Mouse (Mus musculus): ENCODE measurements around the gene Mov10. TPM values are rescaled to one million over a fixed set of nuclear protein-coding genes. Genes with fewer than 3 reads are reported as not detected.
A peak's percentile ranks its signal among the peaks of the same experiment; 100 is the strongest.
"Not testable (repeated sequence)": the region's sequence is repeated elsewhere in the genome, so short reads cannot be mapped to it uniquely, and the experiment has no call there.

Gene Mov10
- polyA plus RNA-seq, 1 experiment from 2014 or later, result 94.5 TPM

DNA sequence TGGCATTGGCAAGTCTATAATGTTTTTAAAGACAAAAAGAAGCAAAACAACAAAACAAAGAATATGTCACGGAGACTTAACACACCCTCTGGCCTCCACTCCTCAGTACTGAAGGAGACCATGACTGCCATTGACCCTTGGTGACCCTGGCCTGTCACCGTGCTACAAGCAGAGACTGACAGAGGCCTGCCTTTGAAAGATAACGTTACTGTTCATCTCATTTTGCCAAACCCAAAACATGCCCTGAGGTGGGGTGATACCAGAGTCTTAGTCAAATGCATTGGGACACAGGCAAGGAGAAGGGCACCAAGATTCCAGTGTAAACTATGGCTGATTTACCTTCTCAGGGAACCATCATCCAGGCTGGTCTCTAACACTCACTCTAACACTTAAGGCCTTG is 49.2 kb downstream of the Mov10 start:
- Histone ChIP-seq H3K27ac (ENCODE audit: low read depth) (no peak overlapping the region), H3K27me3 (replicated peaks; ENCODE audit: control insufficient read depth, insufficient read depth, low read length) (no peaks in the 10 kb centered on the region), H3K9me3 (ENCODE audit: control insufficient read depth, low read length) (no peaks in the 10 kb centered on the region), H3K9ac (ENCODE audit: low read length) (no peak overlapping the region), H3K4me1 (replicated peaks; ENCODE audit: control insufficient read depth, insufficient read depth, low read length) (no peaks in the 10 kb centered on the region), H3K4me2 (ENCODE audit: low read length) (no peak overlapping the region), H3K4me3 (ENCODE audit: low read depth, low read length) (no peak overlapping the region), H3K36me3 (ENCODE audit: control insufficient read depth, insufficient read depth, low read length) (no peaks in the 10 kb centered on the region)
- 70% methylated on average over 3 of the region's 3 CpGs for WGBS
- ATAC-seq (replicated peaks; ENCODE audit: low FRiP score, low TSS enrichment, low read depth), result no peak
- DNase-seq (ENCODE audit: low spot score), result no peak

DNA sequence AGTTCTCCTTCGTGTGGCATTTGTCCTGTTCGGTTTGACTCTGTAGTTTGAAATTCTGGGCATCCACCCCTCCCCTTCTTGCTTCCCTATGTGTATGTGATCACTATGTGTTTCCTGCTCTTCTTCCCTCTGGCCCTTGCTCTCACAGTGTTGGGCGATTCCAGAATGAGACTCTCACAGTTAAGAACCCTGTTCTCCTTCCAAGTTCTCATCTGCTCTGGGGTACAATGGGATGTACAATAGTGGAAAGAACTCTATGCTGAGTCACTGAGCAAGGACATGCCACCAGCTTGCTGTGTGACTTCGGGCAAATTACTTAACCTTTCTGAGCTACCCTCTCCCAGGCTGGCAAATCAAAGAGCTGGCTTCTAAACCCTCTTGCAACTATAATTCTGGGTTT is 50.6 kb downstream of the Mov10 start:
- no peaks in the 10 kb centered on the region for H3K36me3 ChIP-seq (ENCODE audit: control insufficient read depth, insufficient read depth, low read length)
- ATAC-seq (replicated peaks; ENCODE audit: low FRiP score, low TSS enrichment, low read depth), result no peak
- no peak overlapping the region for H3K27ac ChIP-seq (ENCODE audit: low read depth)
- H3K9me3 ChIP-seq (ENCODE audit: control insufficient read depth, low read length), result no peaks in the 10 kb centered on the region
- WGBS, result 84% methylated on average over 4 of the region's 4 CpGs
- no peak overlapping the region for H3K4me2 ChIP-seq (ENCODE audit: low read length)
- H3K9ac ChIP-seq (ENCODE audit: low read length), result no peak overlapping the region
- H3K4me3 ChIP-seq (ENCODE audit: low read depth, low read length), result no peak overlapping the region
- no peaks in the 10 kb centered on the region for H3K4me1 ChIP-seq (replicated peaks; ENCODE audit: control insufficient read depth, insufficient read depth, low read length)
- no peak for DNase-seq (ENCODE audit: low spot score)
- H3K27me3 ChIP-seq (replicated peaks; ENCODE audit: control insufficient read depth, insufficient read depth, low read length), result no peaks in the 10 kb centered on the region

DNA sequence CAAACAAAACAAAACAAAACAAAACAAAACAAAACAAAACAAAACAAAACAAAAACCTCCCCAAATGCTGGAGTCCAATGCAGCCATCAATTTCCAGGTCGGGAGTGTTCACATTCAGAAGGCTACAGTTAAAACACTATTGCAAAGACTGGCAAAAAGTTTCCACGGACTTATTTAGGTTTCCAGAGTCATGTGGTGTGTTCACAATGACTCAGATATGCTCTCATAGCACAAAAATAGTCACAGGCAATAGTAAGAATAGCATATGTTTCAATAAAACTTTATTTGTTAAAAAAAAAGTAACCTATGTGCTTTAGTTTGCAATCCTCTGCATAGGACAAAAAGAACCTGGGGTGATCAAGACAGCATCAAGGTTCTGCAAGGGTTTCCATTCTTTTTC is 51.2 kb downstream of the Mov10 start:
- H3K36me3 ChIP-seq (ENCODE audit: control insufficient read depth, insufficient read depth, low read length), result no peaks in the 10 kb centered on the region
- no peaks in the 10 kb centered on the region for H3K27me3 ChIP-seq (replicated peaks; ENCODE audit: control insufficient read depth, insufficient read depth, low read length)
- no peak overlapping the region for H3K9ac ChIP-seq (ENCODE audit: low read length)
- H3K4me2 ChIP-seq (ENCODE audit: low read length), result no peak overlapping the region
- H3K4me3 ChIP-seq (ENCODE audit: low read depth, low read length), result no peak overlapping the region
- no peak for ATAC-seq (replicated peaks; ENCODE audit: low FRiP score, low TSS enrichment, low read depth)
- H3K4me1 ChIP-seq (replicated peaks; ENCODE audit: control insufficient read depth, insufficient read depth, low read length), result no peaks in the 10 kb centered on the region
- no peaks in the 10 kb centered on the region for H3K9me3 ChIP-seq (ENCODE audit: control insufficient read depth, low read length)
- WGBS, result 63% methylated on average over 2 of the region's 2 CpGs
- H3K27ac ChIP-seq (ENCODE audit: low read depth), result no peak overlapping the region
- no peak for DNase-seq (ENCODE audit: low spot score)

DNA sequence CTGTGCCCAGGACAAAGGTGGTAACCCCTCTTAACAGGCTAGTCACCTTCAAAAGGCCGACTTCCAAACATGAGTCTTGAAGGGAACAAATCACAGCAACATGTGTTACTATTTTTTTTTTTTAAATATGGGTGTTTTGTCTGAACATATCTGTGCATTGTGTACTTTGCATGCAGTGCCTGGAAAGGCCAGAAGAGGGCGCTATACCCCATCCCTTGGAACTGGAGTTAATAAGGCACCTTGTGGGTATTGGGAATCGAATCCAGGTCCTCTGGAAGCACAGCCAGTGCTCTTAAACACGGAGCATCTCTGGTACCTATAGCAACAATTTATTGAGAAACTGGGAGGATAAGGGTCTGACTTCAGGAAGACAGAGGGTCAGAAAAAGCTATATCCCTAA is 53.3 kb downstream of the Mov10 start:
- WGBS, result 23% methylated on average over 4 of the region's 4 CpGs
- DNase-seq (ENCODE audit: low spot score) (peak; percentile 66), ATAC-seq (replicated peaks; ENCODE audit: low FRiP score, low TSS enrichment, low read depth) (no peak)
- H3K36me3 ChIP-seq (ENCODE audit: control insufficient read depth, insufficient read depth, low read length), result no peaks in the 10 kb centered on the region
- H3K9me3 ChIP-seq (ENCODE audit: control insufficient read depth, low read length), result no peaks in the 10 kb centered on the region
- no peak overlapping the region for H3K4me3 ChIP-seq (ENCODE audit: low read depth, low read length)
- no peaks in the 10 kb centered on the region for H3K4me1 ChIP-seq (replicated peaks; ENCODE audit: control insufficient read depth, insufficient read depth, low read length)
- no peak overlapping the region for H3K9ac ChIP-seq (ENCODE audit: low read length)
- peaks cover 5% of the 10 kb centered on the region; the same call in 1 of the 2 replicates for H3K27me3 ChIP-seq (replicated peaks; ENCODE audit: control insufficient read depth, insufficient read depth, low read length)
- no peak overlapping the region for H3K27ac ChIP-seq (ENCODE audit: low read depth)
- H3K4me2 ChIP-seq (ENCODE audit: low read length), result no peak overlapping the region

DNA sequence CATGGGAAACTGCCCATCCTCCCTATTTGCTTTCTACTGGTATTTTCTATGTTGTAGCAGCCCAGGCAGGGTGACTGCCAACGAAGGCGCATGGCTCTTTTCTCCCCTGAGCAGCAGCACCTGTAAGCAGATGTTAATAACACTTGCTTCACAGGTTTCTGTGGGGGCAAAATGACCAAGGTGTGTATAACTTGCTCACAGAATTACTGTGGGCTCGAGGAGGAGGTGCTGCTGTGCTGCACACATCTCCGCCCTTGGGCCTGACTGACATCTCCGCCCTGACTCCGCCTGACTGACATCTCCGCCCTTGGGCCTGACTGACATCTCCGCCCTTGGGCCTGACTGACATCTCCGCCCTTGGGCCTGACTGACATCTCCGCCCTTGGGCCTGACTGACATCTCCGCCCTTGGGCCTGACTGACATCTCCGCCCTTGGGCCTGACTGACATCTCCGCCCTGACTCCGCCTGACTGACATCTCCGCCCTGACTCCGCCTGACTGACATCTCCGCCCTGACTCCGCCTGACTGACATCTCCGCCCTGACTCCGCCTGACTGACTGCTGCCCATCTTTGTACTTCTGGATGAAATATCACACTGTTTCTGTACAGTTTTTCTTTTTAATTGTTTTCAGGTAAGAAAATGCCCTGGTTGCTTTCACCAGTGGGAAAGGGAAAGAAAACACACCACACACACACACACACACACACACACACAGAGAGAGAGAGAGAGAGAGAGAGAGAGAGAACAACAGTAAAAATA is 56.1 kb downstream of the Mov10 start:
- not testable (repeated sequence) for H3K27me3 ChIP-seq (replicated peaks; ENCODE audit: control insufficient read depth, insufficient read depth, low read length); H3K36me3 ChIP-seq (ENCODE audit: control insufficient read depth, insufficient read depth, low read length); H3K9me3 ChIP-seq (ENCODE audit: control insufficient read depth, low read length); DNase-seq (ENCODE audit: low spot score); H3K4me2 ChIP-seq (ENCODE audit: low read length); H3K4me1 ChIP-seq (replicated peaks; ENCODE audit: control insufficient read depth, insufficient read depth, low read length); H3K4me3 ChIP-seq (ENCODE audit: low read depth, low read length); H3K27ac ChIP-seq (ENCODE audit: low read depth); ATAC-seq (replicated peaks; ENCODE audit: low FRiP score, low TSS enrichment, low read depth); H3K9ac ChIP-seq (ENCODE audit: low read length)
- 27% methylated on average over 20 of the region's 20 CpGs for WGBS

DNA sequence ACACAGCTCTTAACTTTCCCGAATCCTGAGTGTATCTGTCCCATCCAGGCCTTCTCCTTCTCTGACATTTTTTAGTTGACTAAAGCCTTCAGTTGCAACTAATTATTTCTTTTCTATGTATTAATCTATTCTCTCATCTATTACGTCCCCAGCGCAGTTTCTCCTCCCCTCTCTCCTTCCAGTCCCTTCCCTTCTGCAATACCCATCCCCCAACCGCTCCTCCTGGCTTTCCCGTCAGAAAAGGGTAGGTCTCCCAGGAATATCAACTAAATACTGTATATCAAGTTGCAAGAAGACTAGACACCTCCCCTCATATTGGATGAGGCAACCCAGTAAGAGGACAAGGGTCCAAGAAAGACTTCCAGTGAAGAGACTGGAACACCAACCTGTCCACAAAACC is 59.5 kb downstream of the Mov10 start:
- Histone ChIP-seq H3K4me3 (ENCODE audit: low read depth, low read length) (peak overlapping the region; percentile 38), H3K4me2 (ENCODE audit: low read length) (peak overlapping the region; percentile 69), H3K27ac (ENCODE audit: low read depth) (no peak overlapping the region), H3K9ac (ENCODE audit: low read length) (peak overlapping the region; percentile 22; the same call in 1 of the 2 replicates), H3K9me3 (ENCODE audit: control insufficient read depth, low read length) (no peaks in the 10 kb centered on the region), H3K36me3 (ENCODE audit: control insufficient read depth, insufficient read depth, low read length) (no peaks in the 10 kb centered on the region), H3K4me1 (replicated peaks; ENCODE audit: control insufficient read depth, insufficient read depth, low read length) (peaks cover 5% of the 10 kb centered on the region; the same call in 1 of the 2 replicates), H3K27me3 (replicated peaks; ENCODE audit: control insufficient read depth, insufficient read depth, low read length) (peaks cover 5% of the 10 kb centered on the region; the same call in 1 of the 2 replicates)
- DNase-seq (ENCODE audit: low spot score), result no peak
- no peak for ATAC-seq (replicated peaks; ENCODE audit: low FRiP score, low TSS enrichment, low read depth)
- 17% methylated on average over 5 of the region's 5 CpGs for WGBS

DNA sequence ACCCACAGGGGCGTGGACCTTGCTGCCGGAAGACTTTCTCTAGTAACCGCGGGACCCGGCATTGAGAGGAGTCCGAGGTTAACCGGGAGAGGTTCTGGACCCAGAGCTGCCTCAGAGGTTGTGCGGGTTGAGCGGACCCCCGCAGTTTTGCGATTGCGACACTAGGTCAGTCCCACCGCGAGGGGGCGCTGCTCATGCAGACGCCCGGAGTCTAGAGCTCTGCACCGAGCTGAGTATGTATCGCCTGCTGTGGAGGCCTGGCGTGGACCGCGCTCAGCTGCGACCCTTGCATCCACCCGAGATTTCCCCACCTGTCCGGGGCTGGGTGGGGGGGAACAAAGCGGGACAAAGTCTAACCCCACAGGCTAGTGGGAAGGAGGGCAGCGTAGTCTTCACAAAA is 60.0 kb downstream of the Mov10 start:
- Histone ChIP-seq H3K36me3 (ENCODE audit: control insufficient read depth, insufficient read depth, low read length) (no peaks in the 10 kb centered on the region), H3K9ac (ENCODE audit: low read length) (peak overlapping the region; percentile 22; the same call in 1 of the 2 replicates), H3K4me1 (replicated peaks; ENCODE audit: control insufficient read depth, insufficient read depth, low read length) (peaks cover 5% of the 10 kb centered on the region; the same call in 1 of the 2 replicates), H3K4me3 (ENCODE audit: low read depth, low read length) (peak overlapping the region; percentile 38), H3K27ac (ENCODE audit: low read depth) (no peak overlapping the region), H3K4me2 (ENCODE audit: low read length) (peak overlapping the region; percentile 69), H3K9me3 (ENCODE audit: control insufficient read depth, low read length) (no peaks in the 10 kb centered on the region), H3K27me3 (replicated peaks; ENCODE audit: control insufficient read depth, insufficient read depth, low read length) (peaks cover 9% of the 10 kb centered on the region; the same call in 1 of the 2 replicates)
- peak; percentile 89 for DNase-seq (ENCODE audit: low spot score)
- 2% methylated on average over 27 of the region's 27 CpGs for WGBS
- peak; percentile 87 for ATAC-seq (replicated peaks; ENCODE audit: low FRiP score, low TSS enrichment, low read depth)

DNA sequence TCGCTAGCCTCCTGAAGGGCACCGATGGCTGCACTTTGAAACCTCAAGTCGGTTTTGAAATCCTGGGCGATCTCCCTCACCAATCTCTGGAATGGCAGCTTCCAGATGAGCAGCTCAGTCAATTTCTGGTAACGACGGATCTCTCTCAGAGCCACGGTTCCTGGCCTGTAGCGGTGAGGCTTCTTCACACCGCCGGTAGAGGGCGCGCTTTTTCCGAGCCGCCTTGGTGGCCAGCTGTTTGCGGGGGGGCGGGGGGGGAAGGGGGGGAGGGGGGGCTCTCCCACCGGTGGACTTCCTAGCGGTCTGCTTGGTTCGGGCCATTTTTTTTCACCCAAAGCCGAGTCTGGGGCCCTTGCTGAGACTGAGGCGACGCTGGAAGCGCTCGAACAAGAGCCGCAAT is 65.5 kb downstream of the Mov10 start:
- WGBS, result 11% methylated on average over 22 of the region's 25 CpGs
- not testable (repeated sequence) for H3K27ac ChIP-seq (ENCODE audit: low read depth); H3K9me3 ChIP-seq (ENCODE audit: control insufficient read depth, low read length); H3K4me3 ChIP-seq (ENCODE audit: low read depth, low read length); H3K36me3 ChIP-seq (ENCODE audit: control insufficient read depth, insufficient read depth, low read length); H3K4me1 ChIP-seq (replicated peaks; ENCODE audit: control insufficient read depth, insufficient read depth, low read length); ATAC-seq (replicated peaks; ENCODE audit: low FRiP score, low TSS enrichment, low read depth); H3K4me2 ChIP-seq (ENCODE audit: low read length); H3K27me3 ChIP-seq (replicated peaks; ENCODE audit: control insufficient read depth, insufficient read depth, low read length); H3K9ac ChIP-seq (ENCODE audit: low read length); DNase-seq (ENCODE audit: low spot score)
